Mouse (Mus musculus): ENCODE measurements around the gene Vmn1r29. TPM values are rescaled to one million over a fixed set of nuclear protein-coding genes. Genes with fewer than 3 reads are reported as not detected.
"Not testable (repeated sequence)": the region's sequence is repeated elsewhere in the genome, so short reads cannot be mapped to it uniquely, and the experiment has no call there.

The Vmn1r29 gene
- total RNA-seq (2015; ENCODE audit: low replicate concordance) (not detected in 2 replicates), total RNA-seq (2017; ENCODE audit: low replicate concordance) (not detected in 2 replicates)

GRCm38 (mm10) chr6:58301249-58301648 is at the start of gene Vmn1r29:
TSS of gene Vmn1r29 (plus strand) at chr6:58301549.
- ATAC-seq (replicated peaks; ENCODE audit: low FRiP score, poor library complexity, severe bottlenecking): no peak

GRCm38 (mm10) chr6:58261737-58262136 is 39.6 kb upstream of the Vmn1r29 start, which contains the start of gene Vmn1r28:
TSS of gene Vmn1r28 (plus strand) at chr6:58262037.
- ATAC-seq (replicated peaks; ENCODE audit: low FRiP score, poor library complexity, severe bottlenecking): no peak

- ATAC-seq (replicated peaks; ENCODE audit: low FRiP score, poor library complexity, severe bottlenecking): not testable (repeated sequence)
Observed at GRCm38 (mm10) chr6:58279661-58280060, 21.7 kb upstream of the Vmn1r29 start.

GRCm38 (mm10) chr6:58292201-58292600 is 9.1 kb upstream of the Vmn1r29 start:
- ATAC-seq (replicated peaks; ENCODE audit: low FRiP score, poor library complexity, severe bottlenecking): no peak

GRCm38 (mm10) chr6:58298511-58298910 is 2.8 kb upstream of the Vmn1r29 start:
- ATAC-seq (replicated peaks; ENCODE audit: low FRiP score, poor library complexity, severe bottlenecking): not testable (repeated sequence)

GRCm38 (mm10) chr6:58330686-58331085 is 29.3 kb downstream of the Vmn1r29 start:
- not testable (repeated sequence) for ATAC-seq (replicated peaks; ENCODE audit: low FRiP score, poor library complexity, severe bottlenecking)

Other genes starting within 250 kb of the Vmn1r29 start
- not detected in 2 replicates for gene Vmn1r27, start 82.7 kb upstream of the Vmn1r29 start, total RNA-seq (2015; ENCODE audit: low replicate concordance)
- gene Vmn1r27, start 82.7 kb upstream of the Vmn1r29 start, total RNA-seq (2017; ENCODE audit: low replicate concordance): not detected in 2 replicates
- not detected in 2 replicates for gene Vmn1r28, start 39.5 kb upstream of the Vmn1r29 start, total RNA-seq (2015; ENCODE audit: low replicate concordance)
- gene Vmn1r28, start 39.5 kb upstream of the Vmn1r29 start, total RNA-seq (2017; ENCODE audit: low replicate concordance): not detected in 2 replicates
- gene Vmn1r30, start 141.8 kb downstream of the Vmn1r29 start, total RNA-seq (2015; ENCODE audit: low replicate concordance): not detected in 2 replicates
- not detected in 2 replicates for gene Vmn1r30, start 141.8 kb downstream of the Vmn1r29 start, total RNA-seq (2017; ENCODE audit: low replicate concordance)
- gene Vmn1r31, start 173.8 kb downstream of the Vmn1r29 start, total RNA-seq (2015; ENCODE audit: low replicate concordance): not detected in 2 replicates
- gene Vmn1r31, start 173.8 kb downstream of the Vmn1r29 start, total RNA-seq (2017; ENCODE audit: low replicate concordance): not detected in 2 replicates

All from erythroblast, adult 5-6 weeks (primary cell).